Mouse (Mus musculus): ENCODE results near the gene Hist1h2aa. TPM values are rescaled to one million over a fixed set of nuclear protein-coding genes. Genes with fewer than 3 reads are reported as not detected.

Hist1h2aa gene
- total and polyA plus RNA-seq, 3 experiments = not detected

- dilution Hi-C loops (cut with MboI; ENCODE audit: extremely low pct_ligation_motif_present, extremely low pct_unique_long_range_greater_than_20kb, low sequenced_read_pairs) = no loop called here
- DNase-seq (ENCODE audit: extremely low read depth) = no peak
- Histone ChIP-seq H3K27ac (ENCODE audit: insufficient read depth, low read depth) (no peak overlapping the region), H3K4me3 (replicated peaks in 1 of 3; ENCODE audit: low read depth in 2 of 3, low read length in 2 of 3, poor library complexity in 1 of 3) (no peak overlapping the region), H3K9me3 (replicated peaks; ENCODE audit: low read length) (no peaks in the 10 kb centered on the region), H3K79me2 (replicated peaks; ENCODE audit: control insufficient read depth, extremely low read depth, insufficient read depth, poor library complexity, severe bottlenecking) (no peaks in the 10 kb centered on the region), H3K9ac (ENCODE audit: insufficient read depth, low read depth) (no peak overlapping the region), H3K4me1 (ENCODE audit: control insufficient read depth in 1 of 2, insufficient read depth in 2 of 2) (no peaks in the 10 kb centered on the region), H3K36me3 (replicated peaks in 1 of 2; ENCODE audit: control insufficient read depth in 1 of 2, insufficient read depth in 1 of 2, low read length in 1 of 2) (no peaks in the 10 kb centered on the region), H3K27me3 (replicated peaks) (no peaks in the 10 kb centered on the region), H3K4me2 (ENCODE audit: insufficient read depth, low read depth, poor library complexity, severe bottlenecking) (no peak overlapping the region)
- in situ Hi-C loops (cut with MboI; ENCODE audit: low pct_ligation_motif_present, low pct_unique_long_range_greater_than_20kb, low sequenced_read_pairs) = no loop called here
- no peak for TF ChIP-seq NRF1 (IDR thresholded peaks at IDR 0.05; ENCODE audit: low read depth, low read length)
- TF ChIP-seq MAFK (IDR thresholded peaks at IDR 0.05; ENCODE audit: insufficient replicate concordance, low read length) = no peak
- TF ChIP-seq TBP (conservative IDR thresholded peaks at IDR 0.05; ENCODE audit: low read depth, low read length) = no peak
- no peak for TF ChIP-seq CTCF (conservative IDR thresholded peaks at IDR 0.05 in 1 of 2, IDR thresholded peaks at IDR 0.05 in 1 of 2; ENCODE audit: low read depth in 2 of 2, low read length in 2 of 2)
- TF ChIP-seq MXI1 (IDR thresholded peaks at IDR 0.05; ENCODE audit: low read depth, low read length) = no peak
- no peak for TF ChIP-seq ZMIZ1 (IDR thresholded peaks at IDR 0.05; ENCODE audit: low read depth, low read length)
- TF ChIP-seq ZKSCAN1 (IDR thresholded peaks at IDR 0.05; ENCODE audit: borderline replicate concordance, low read depth, low read length) = no peak
Observed at GRCm38 (mm10) chr13:23971870-23972269, 37.6 kb downstream of the Hist1h2aa start.

- H3K79me2 ChIP-seq (replicated peaks; ENCODE audit: control insufficient read depth, extremely low read depth, insufficient read depth, poor library complexity, severe bottlenecking) = no peaks in the 10 kb centered on the region
- DNase-seq (ENCODE audit: extremely low read depth) = no peak
- H3K27ac ChIP-seq (ENCODE audit: insufficient read depth, low read depth) = no peak overlapping the region
- H3K4me3 ChIP-seq (replicated peaks in 1 of 3; ENCODE audit: low read depth in 2 of 3, low read length in 2 of 3, poor library complexity in 1 of 3) = no peak overlapping the region
- H3K4me2 ChIP-seq (ENCODE audit: insufficient read depth, low read depth, poor library complexity, severe bottlenecking) = no peak overlapping the region
- H3K36me3 ChIP-seq (replicated peaks in 1 of 2; ENCODE audit: control insufficient read depth in 1 of 2, insufficient read depth in 1 of 2, low read length in 1 of 2) = no peaks in the 10 kb centered on the region
- H3K27me3 ChIP-seq (replicated peaks) = no peaks in the 10 kb centered on the region
- TF ChIP-seq TBP (conservative IDR thresholded peaks at IDR 0.05; ENCODE audit: low read depth, low read length) (no peak), SIN3A (IDR thresholded peaks at IDR 0.05; ENCODE audit: low read length) (no peak), JUND (conservative IDR thresholded peaks at IDR 0.05; ENCODE audit: low read depth, low read length) (no peak), TCF12 (IDR thresholded peaks at IDR 0.05; ENCODE audit: low read depth, low read length) (no peak), ZKSCAN1 (IDR thresholded peaks at IDR 0.05; ENCODE audit: borderline replicate concordance, low read depth, low read length) (no peak), JUN (IDR thresholded peaks at IDR 0.05; ENCODE audit: insufficient read depth, low read depth, low read length) (no peak), MEF2A (IDR thresholded peaks at IDR 0.05; ENCODE audit: borderline replicate concordance, low read depth, low read length) (no peak), GABPA (IDR thresholded peaks at IDR 0.05; ENCODE audit: insufficient replicate concordance, low read depth, low read length) (no peak), EP300 (IDR thresholded peaks at IDR 0.05; ENCODE audit: low read length) (no peak), ZMIZ1 (IDR thresholded peaks at IDR 0.05; ENCODE audit: low read depth, low read length) (no peak), NELFE (IDR thresholded peaks at IDR 0.05; ENCODE audit: low read depth, low read length) (no peak), ELF1 (IDR thresholded peaks at IDR 0.05; ENCODE audit: low read depth, low read length) (no peak), MAX (IDR thresholded peaks at IDR 0.05; ENCODE audit: low read length) (no peak), RAD21 (IDR thresholded peaks at IDR 0.05; ENCODE audit: low read depth, low read length) (no peak), PAX5 (IDR thresholded peaks at IDR 0.05; ENCODE audit: low read length) (no peak), CHD2 (IDR thresholded peaks at IDR 0.05; ENCODE audit: low read length) (no peak), POLR2AphosphoS2 (IDR thresholded peaks at IDR 0.05; ENCODE audit: low read depth, low read length) (no peak)
- H3K9me3 ChIP-seq (replicated peaks; ENCODE audit: low read length) = no peaks in the 10 kb centered on the region
- H3K9ac ChIP-seq (ENCODE audit: insufficient read depth, low read depth) = no peak overlapping the region
- H3K4me1 ChIP-seq (ENCODE audit: control insufficient read depth in 1 of 2, insufficient read depth in 2 of 2) = no peaks in the 10 kb centered on the region
- dilution Hi-C loops (cut with MboI; ENCODE audit: extremely low pct_ligation_motif_present, extremely low pct_unique_long_range_greater_than_20kb, low sequenced_read_pairs) = no loop called here
- in situ Hi-C loops (cut with MboI; ENCODE audit: low pct_ligation_motif_present, low pct_unique_long_range_greater_than_20kb, low sequenced_read_pairs) = no loop called here
Observed at GRCm38 (mm10) chr13:23972271-23972670, 38.0 kb downstream of the Hist1h2aa start.

Other genes starting within 250 kb of the Hist1h2aa start
- gene Hist1h1t, start 238.6 kb upstream of the Hist1h2aa start, total RNA-seq (2012; rRNA removed) = 0.38 and 0.76 TPM in 2 replicates
- gene Hist1h1t, start 238.6 kb upstream of the Hist1h2aa start, total RNA-seq (2014; rRNA removed) = not detected in 2 replicates
- gene Hist1h1t, start 238.6 kb upstream of the Hist1h2aa start, polyA plus RNA-seq (2012; ENCODE audit: insufficient read length, low read depth) = not detected in 2 replicates
- gene Hist1h4c, start 236.0 kb upstream of the Hist1h2aa start, total RNA-seq (2012; rRNA removed) = 1,176 and 1,374 TPM in 2 replicates
- gene Hist1h4c, start 236.0 kb upstream of the Hist1h2aa start, total RNA-seq (2014; rRNA removed) = 3.9 and 6.9 TPM in 2 replicates
- 0.76 and 1.2 TPM in 2 replicates for gene Hist1h4c, start 236.0 kb upstream of the Hist1h2aa start, polyA plus RNA-seq (2012; ENCODE audit: insufficient read length, low read depth)
- gene Hfe, start 223.6 kb upstream of the Hist1h2aa start, total RNA-seq (2012; rRNA removed) = 0.08 and 0.50 TPM in 2 replicates
- gene Hfe, start 223.6 kb upstream of the Hist1h2aa start, total RNA-seq (2014; rRNA removed) = 0.16 and 0.39 TPM in 2 replicates
- gene Hfe, start 223.6 kb upstream of the Hist1h2aa start, polyA plus RNA-seq (2012; ENCODE audit: insufficient read length, low read depth) = 0.67 and 1.0 TPM in 2 replicates
- gene Hist1h1c, start 195.7 kb upstream of the Hist1h2aa start, total RNA-seq (2012; rRNA removed) = 568 and 597 TPM in 2 replicates
- 22.8 and 26.1 TPM in 2 replicates for gene Hist1h1c, start 195.7 kb upstream of the Hist1h2aa start, total RNA-seq (2014; rRNA removed)
- gene Hist1h1c, start 195.7 kb upstream of the Hist1h2aa start, polyA plus RNA-seq (2012; ENCODE audit: insufficient read length, low read depth) = 12.5 and 13.2 TPM in 2 replicates
- 1,821 and 1,847 TPM in 2 replicates for gene Hist1h3c, start 188.9 kb upstream of the Hist1h2aa start, total RNA-seq (2012; rRNA removed)
- gene Hist1h3c, start 188.9 kb upstream of the Hist1h2aa start, total RNA-seq (2014; rRNA removed) = 57.5 and 73.1 TPM in 2 replicates
- 5.5 and 7.3 TPM in 2 replicates for gene Hist1h3c, start 188.9 kb upstream of the Hist1h2aa start, polyA plus RNA-seq (2012; ENCODE audit: insufficient read length, low read depth)
- 2,544 and 2,852 TPM in 2 replicates for gene Hist1h2bb, start 187.7 kb upstream of the Hist1h2aa start, total RNA-seq (2012; rRNA removed)
- 34.5 and 54.6 TPM in 2 replicates for gene Hist1h2bb, start 187.7 kb upstream of the Hist1h2aa start, total RNA-seq (2014; rRNA removed)
- 0.53 and 1.3 TPM in 2 replicates for gene Hist1h2bb, start 187.7 kb upstream of the Hist1h2aa start, polyA plus RNA-seq (2012; ENCODE audit: insufficient read length, low read depth)
- 1,936 and 2,243 TPM in 2 replicates for gene Hist1h2ab, start 183.3 kb upstream of the Hist1h2aa start, total RNA-seq (2012; rRNA removed)
- gene Hist1h2ab, start 183.3 kb upstream of the Hist1h2aa start, total RNA-seq (2014; rRNA removed) = 24.9 and 32.6 TPM in 2 replicates
- 2.9 TPM in 2 replicates for gene Hist1h2ab, start 183.3 kb upstream of the Hist1h2aa start, polyA plus RNA-seq (2012; ENCODE audit: insufficient read length, low read depth)
- 1,913 and 2,096 TPM in 2 replicates for gene Hist1h3b, start 182.2 kb upstream of the Hist1h2aa start, total RNA-seq (2012; rRNA removed)
- 28.9 and 44.0 TPM in 2 replicates for gene Hist1h3b, start 182.2 kb upstream of the Hist1h2aa start, total RNA-seq (2014; rRNA removed)
- gene Hist1h3b, start 182.2 kb upstream of the Hist1h2aa start, polyA plus RNA-seq (2012; ENCODE audit: insufficient read length, low read depth) = 5.4 and 5.5 TPM in 2 replicates
- gene Hist1h4b, start 177.4 kb upstream of the Hist1h2aa start, total RNA-seq (2012; rRNA removed) = 2,309 and 2,552 TPM in 2 replicates
- gene Hist1h4b, start 177.4 kb upstream of the Hist1h2aa start, total RNA-seq (2014; rRNA removed) = 14.3 and 24.8 TPM in 2 replicates
- 3.5 and 11.8 TPM in 2 replicates for gene Hist1h4b, start 177.4 kb upstream of the Hist1h2aa start, polyA plus RNA-seq (2012; ENCODE audit: insufficient read length, low read depth)
- gene Hist1h4a, start 173.2 kb upstream of the Hist1h2aa start, total RNA-seq (2012; rRNA removed) = 1,167 and 1,215 TPM in 2 replicates
- 14.2 and 18.4 TPM in 2 replicates for gene Hist1h4a, start 173.2 kb upstream of the Hist1h2aa start, total RNA-seq (2014; rRNA removed)
- gene Hist1h4a, start 173.2 kb upstream of the Hist1h2aa start, polyA plus RNA-seq (2012; ENCODE audit: insufficient read length, low read depth) = 3.3 and 4.4 TPM in 2 replicates
- gene Hist1h3a, start 172.1 kb upstream of the Hist1h2aa start, total RNA-seq (2012; rRNA removed) = 1,392 and 1,471 TPM in 2 replicates
- gene Hist1h3a, start 172.1 kb upstream of the Hist1h2aa start, total RNA-seq (2014; rRNA removed) = 60.5 and 78.5 TPM in 2 replicates
- 3.2 and 3.9 TPM in 2 replicates for gene Hist1h3a, start 172.1 kb upstream of the Hist1h2aa start, polyA plus RNA-seq (2012; ENCODE audit: insufficient read length, low read depth)
- gene Hist1h1a, start 170.8 kb upstream of the Hist1h2aa start, total RNA-seq (2012; rRNA removed) = 1,163 and 1,722 TPM in 2 replicates
- 22.2 and 30.9 TPM in 2 replicates for gene Hist1h1a, start 170.8 kb upstream of the Hist1h2aa start, total RNA-seq (2014; rRNA removed)
- gene Hist1h1a, start 170.8 kb upstream of the Hist1h2aa start, polyA plus RNA-seq (2012; ENCODE audit: insufficient read length, low read depth) = 1.7 and 2.4 TPM in 2 replicates
- not detected in 2 replicates for gene Trim38, start 164.5 kb upstream of the Hist1h2aa start, total RNA-seq (2012; rRNA removed)
- not detected in 2 replicates for gene Trim38, start 164.5 kb upstream of the Hist1h2aa start, total RNA-seq (2014; rRNA removed)
- 0.11 TPM in 1 of 2 replicates, not detected in the other for gene Trim38, start 164.5 kb upstream of the Hist1h2aa start, polyA plus RNA-seq (2012; ENCODE audit: insufficient read length, low read depth)
- 0.04 TPM in 1 of 2 replicates, not detected in the other for gene Slc17a2, start 127.5 kb upstream of the Hist1h2aa start, total RNA-seq (2012; rRNA removed)
- not detected in 2 replicates for gene Slc17a2, start 127.5 kb upstream of the Hist1h2aa start, total RNA-seq (2014; rRNA removed)
- not detected in 2 replicates for gene Slc17a2, start 127.5 kb upstream of the Hist1h2aa start, polyA plus RNA-seq (2012; ENCODE audit: insufficient read length, low read depth)
- not detected in 2 replicates for gene Slc17a3, start 95.0 kb upstream of the Hist1h2aa start, total RNA-seq (2012; rRNA removed)
- gene Slc17a3, start 95.0 kb upstream of the Hist1h2aa start, total RNA-seq (2014; rRNA removed) = not detected in 2 replicates
- gene Slc17a3, start 95.0 kb upstream of the Hist1h2aa start, polyA plus RNA-seq (2012; ENCODE audit: insufficient read length, low read depth) = not detected in 2 replicates
- not detected in 2 replicates for gene Slc17a1, start 66.7 kb upstream of the Hist1h2aa start, total RNA-seq (2012; rRNA removed)
- gene Slc17a1, start 66.7 kb upstream of the Hist1h2aa start, total RNA-seq (2014; rRNA removed) = not detected in 2 replicates
- not detected in 2 replicates for gene Slc17a1, start 66.7 kb upstream of the Hist1h2aa start, polyA plus RNA-seq (2012; ENCODE audit: insufficient read length, low read depth)
- gene Slc17a4, start 19.5 kb upstream of the Hist1h2aa start, total RNA-seq (2012; rRNA removed) = 0.08 TPM in 1 of 2 replicates, not detected in the other
- gene Slc17a4, start 19.5 kb upstream of the Hist1h2aa start, total RNA-seq (2014; rRNA removed) = 0.23 and 0.35 TPM in 2 replicates
- gene Slc17a4, start 19.5 kb upstream of the Hist1h2aa start, polyA plus RNA-seq (2012; ENCODE audit: insufficient read length, low read depth) = 0.26 and 0.37 TPM in 2 replicates
- not detected in 2 replicates for gene Hist1h2ba, start 306 bp upstream of the Hist1h2aa start, total RNA-seq (2012; rRNA removed)
- gene Hist1h2ba, start 306 bp upstream of the Hist1h2aa start, total RNA-seq (2014; rRNA removed) = not detected in 2 replicates
- not detected in 2 replicates for gene Hist1h2ba, start 306 bp upstream of the Hist1h2aa start, polyA plus RNA-seq (2012; ENCODE audit: insufficient read length, low read depth)
- gene Scgn, start 56.8 kb downstream of the Hist1h2aa start, total RNA-seq (2012; rRNA removed) = not detected in 2 replicates
- gene Scgn, start 56.8 kb downstream of the Hist1h2aa start, total RNA-seq (2014; rRNA removed) = not detected in 2 replicates
- not detected in 2 replicates for gene Scgn, start 56.8 kb downstream of the Hist1h2aa start, polyA plus RNA-seq (2012; ENCODE audit: insufficient read length, low read depth)

Measured in CH12.LX (cell line).